21 mouse cellular contexts compared by ENCODE assay signal in the genomic region with DNA sequence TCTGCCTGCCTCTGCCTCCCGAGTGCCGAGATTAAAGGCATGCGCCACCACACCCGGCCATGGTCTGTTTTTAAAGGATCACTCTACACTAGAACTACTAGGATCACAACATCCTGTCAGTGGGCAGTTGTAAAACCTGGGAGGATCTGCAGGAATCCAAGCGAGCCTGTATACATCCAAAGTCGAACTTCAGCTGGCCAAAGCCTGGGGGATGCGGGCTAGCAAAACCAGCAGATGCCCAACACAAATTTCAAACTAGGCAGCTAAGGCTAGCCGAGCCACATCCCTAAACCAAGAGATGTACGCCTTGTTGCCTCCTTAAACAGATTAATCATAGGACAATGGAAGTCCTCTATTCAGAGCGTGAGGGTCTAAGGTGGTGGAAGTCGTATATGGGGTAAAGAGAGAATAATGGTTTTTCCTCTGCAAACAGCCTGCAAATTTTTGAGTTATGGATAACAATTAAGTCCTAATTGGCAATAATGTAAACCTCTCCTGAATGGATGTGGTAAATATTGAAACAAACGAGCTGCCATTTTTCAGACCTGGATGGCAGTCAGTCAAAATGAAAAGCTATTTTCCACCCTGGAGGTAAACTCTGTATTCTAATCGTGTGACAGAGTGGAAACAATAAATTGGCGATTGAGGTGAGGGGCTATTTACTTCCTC.
"Had no signal": no experiment of that assay in that cellular context is flagged by ENCODE, and none has a peak within 500 bp of the region (broad histone marks: within the 10 kb centered on the region; RNA-seq: fewer than 3 reads in every experiment).

No protein-coding gene starts in this region.

- DNase-seq: kidney, adult 18-20 months; layer of hippocampus, adult 9-11 months; liver, postnatal 0 days; right cerebral cortex, adult 18-20 months; right cerebral cortex, postnatal 14 days; right cerebral cortex, postnatal 4 days; thymus, adult 2 months; thymus, postnatal 14 days; thymus, postnatal 4 days had no signal

- H3K4me1 ChIP-seq: midbrain, embryonic 10.5 days had no signal

- H3K4me3 ChIP-seq: layer of hippocampus, adult 2 months; left cerebral cortex, adult 2 months; midbrain, embryonic 10.5 days; neural tube, embryonic 12.5 days; neural tube, embryonic 15.5 days had no signal

- H3K36me3 ChIP-seq: limb, embryonic 15.5 days; midbrain, embryonic 10.5 days; neural tube, embryonic 12.5 days; neural tube, embryonic 15.5 days had no signal

- H3K9me3 ChIP-seq: limb, embryonic 15.5 days; midbrain, embryonic 10.5 days; neural tube, embryonic 12.5 days; neural tube, embryonic 15.5 days had no signal

- H3K27me3 ChIP-seq: neural tube, embryonic 12.5 days; neural tube, embryonic 15.5 days had no signal

- H3K27ac ChIP-seq: layer of hippocampus, adult 2 months; left cerebral cortex, adult 2 months; limb, embryonic 15.5 days; liver, embryonic 14.5 days; macrophage; midbrain, embryonic 10.5 days; neural tube, embryonic 12.5 days; neural tube, embryonic 15.5 days; stomach, postnatal 0 days had no signal

- H3K4me2 ChIP-seq: liver, embryonic 11.5 days; lung, embryonic 14.5 days had no signal

- ATAC-seq: liver, postnatal 0 days; lung, postnatal 0 days had no signal

- H3K9ac ChIP-seq: limb, embryonic 15.5 days; liver, embryonic 14.5 days; liver, postnatal 0 days; lung, embryonic 14.5 days; neural tube, embryonic 12.5 days; neural tube, embryonic 15.5 days had no signal
